Mouse (Mus musculus) frontal cortex, adult (tissue): ENCODE results near the gene Lrrc42.

Source experiments
- ATAC-seq: cut with Nextera tagmentation; 2 replicates; pipeline ENCODE4 v1.9.2; 2017; ENCODE audit warnings: mild to moderate bottlenecking, moderate library complexity, mixed read lengths; ENCODE audit not compliant: low TSS enrichment

Lrrc42 gene

GRCm38 (mm10) chr4:107198072-107198471, 55.3 kb downstream of the Lrrc42 start:
- peak; percentile 78; the same call in 1 of the 2 replicates for ATAC-seq

DNA sequence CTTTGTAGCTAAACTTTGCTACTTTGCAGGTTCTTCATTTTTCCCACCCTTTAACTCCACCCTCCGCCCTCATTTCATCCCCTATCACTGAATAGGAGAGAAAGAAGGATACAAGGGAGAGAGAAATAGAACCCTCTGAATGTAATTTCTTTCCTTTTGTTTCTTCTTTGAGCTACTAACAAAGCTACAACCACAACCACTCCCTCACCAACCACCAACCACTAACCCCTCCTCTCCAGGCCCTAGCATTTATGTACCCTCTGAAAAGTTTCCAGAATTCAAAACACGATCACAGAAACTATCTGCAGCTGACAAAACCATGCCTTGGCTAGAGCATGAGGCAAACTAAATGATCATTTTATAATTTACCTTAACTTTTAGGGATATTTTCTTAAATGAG, 56.9 kb downstream of the Lrrc42 start:
- no peak for ATAC-seq

- no peak for ATAC-seq
Measured at GRCm38 (mm10) chr4:107193841-107194240, 59.5 kb downstream of the Lrrc42 start.

DNA sequence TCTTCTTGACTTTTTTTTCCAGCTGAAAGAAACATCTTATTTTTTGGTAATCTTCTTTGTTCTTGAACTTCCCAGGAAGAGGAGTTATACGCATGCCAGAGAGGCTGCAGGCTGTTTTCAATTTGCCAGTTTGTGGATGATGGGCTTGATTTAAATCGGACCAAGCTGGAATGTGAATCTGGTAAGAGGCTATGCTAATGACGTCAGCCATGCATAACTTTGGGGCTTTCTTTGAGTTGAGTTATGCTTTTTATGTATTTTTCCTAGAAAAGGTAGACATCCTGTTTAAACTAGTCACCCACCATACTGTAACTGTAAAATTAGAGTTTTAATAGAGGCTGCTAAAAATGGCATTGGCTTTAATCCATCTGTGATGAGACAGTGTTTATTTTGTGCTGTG, 67.6 kb downstream of the Lrrc42 start:
- ATAC-seq: no peak
